Mouse (Mus musculus) heart, postnatal 0 days (tissue): ENCODE data around the gene Gm14226.

Experiments used
- CTCF ChIP-seq: IDR thresholded peaks from 2 replicates; pipeline ENCODE4 v1.5.1; 2016; ENCODE audit warnings: antibody characterized with exemption, control low read depth, low read depth
- EP300 ChIP-seq: IDR thresholded peaks from 2 replicates; pipeline ENCODE4 v1.6.1; 2016; ENCODE audit warnings: antibody characterized with exemption, low read depth

DNA sequence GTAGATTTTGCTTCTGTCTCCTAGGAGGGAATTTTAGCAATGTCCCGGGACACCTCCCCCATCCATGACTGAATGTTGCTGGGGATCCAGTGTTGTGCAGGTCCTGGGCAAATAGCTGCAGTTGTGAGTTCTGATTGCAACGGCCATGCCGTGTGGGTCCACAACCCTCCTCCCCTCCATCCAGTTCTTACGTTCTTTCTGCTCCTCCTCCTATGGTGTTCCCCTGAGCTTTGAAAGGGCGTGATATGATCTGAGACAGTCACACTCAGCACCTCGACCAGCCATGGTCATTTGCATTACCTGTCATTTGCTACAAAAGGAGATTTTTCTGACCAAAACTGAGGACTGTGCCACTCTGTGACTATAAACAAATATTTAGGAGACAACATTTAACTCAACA, 57.6 kb downstream of the Gm14226 start:
- TF ChIP-seq CTCF (no peak), EP300 (no peak)
